Mouse (Mus musculus): Measurements from ENCODE around the gene Zmym6. TPM values are rescaled to one million over a fixed set of nuclear protein-coding genes. Genes with fewer than 3 reads are reported as not detected.
A peak's percentile ranks its signal among the peaks of the same experiment; 100 is the strongest.

Zmym6 gene
- 3.4 and 5.0 TPM in 2 replicates for polyA plus RNA-seq (2015; fragmentation: Nextera tagmentation; extraction: Ambion mirVana)

- peak within 1 kb of the TSS; percentile 68 for H3K27ac ChIP-seq
- H3K36me3 ChIP-seq, result no peaks in the 10 kb centered on the region
- no peaks in the 10 kb centered on the region for H3K27me3 ChIP-seq
- H3K9me3 ChIP-seq (replicated peaks), result no peaks in the 10 kb centered on the region
- H3K4me1 ChIP-seq (replicated peaks), result peaks cover 8% of the 10 kb centered on the region
- DNase-seq (peak; percentile 93), ATAC-seq (ENCODE audit: low read depth) (peak; percentile 92)
- H3K4me2 ChIP-seq, result peak within 1 kb of the TSS; percentile 88
- peak within 1 kb of the TSS; percentile 64 for H3K4me3 ChIP-seq (replicated peaks)
- peak within 1 kb of the TSS; percentile 75 for H3K9ac ChIP-seq
- under 1% methylated on average over 46 of the region's 46 CpGs for WGBS (ENCODE audit: insufficient replicate concordance)
Measured at GRCm38 (mm10) chr4:127076875-127077548, at the start of gene Zmym6. TSS of gene Zmym6 (plus strand) at chr4:127077383.

- H3K9me3 ChIP-seq (replicated peaks), result no peaks in the 10 kb centered on the region
- 80% methylated on average over 3 of the region's 3 CpGs for WGBS (ENCODE audit: insufficient replicate concordance)
- no peaks in the 10 kb centered on the region for H3K4me1 ChIP-seq (replicated peaks)
- no peaks in the 10 kb centered on the region for H3K27me3 ChIP-seq
- H3K9ac ChIP-seq, result no peak overlapping the region
- no peak for DNase-seq
- H3K27ac ChIP-seq, result no peak overlapping the region
- no peak for ATAC-seq (ENCODE audit: low read depth)
- H3K36me3 ChIP-seq, result peaks cover 88% of the 10 kb centered on the region
- no peak overlapping the region for H3K4me3 ChIP-seq (replicated peaks)
- H3K4me2 ChIP-seq, result no peak overlapping the region
Measured at GRCm38 (mm10) chr4:127037158-127037557, 40.0 kb upstream of the Zmym6 start.

- Histone ChIP-seq H3K9ac (no peak overlapping the region), H3K9me3 (replicated peaks) (no peaks in the 10 kb centered on the region), H3K27ac (no peak overlapping the region), H3K4me3 (replicated peaks) (no peak overlapping the region), H3K4me2 (no peak overlapping the region), H3K36me3 (peaks cover 85% of the 10 kb centered on the region), H3K27me3 (no peaks in the 10 kb centered on the region), H3K4me1 (replicated peaks) (no peaks in the 10 kb centered on the region)
- ATAC-seq (ENCODE audit: low read depth), result peak; percentile 53
- 74% methylated on average over 8 of the region's 8 CpGs for WGBS (ENCODE audit: insufficient replicate concordance)
- DNase-seq, result no peak
Measured at GRCm38 (mm10) chr4:127037908-127038827, 39.0 kb upstream of the Zmym6 start.

- 87% methylated on average over 3 of the region's 3 CpGs for WGBS (ENCODE audit: insufficient replicate concordance)
- Histone ChIP-seq H3K4me3 (replicated peaks) (no peak overlapping the region), H3K4me2 (no peak overlapping the region), H3K27ac (0 out of 2 replicates have a peak overlapping the region, but pooled peaks have one; percentile 2), H3K9ac (no peak overlapping the region), H3K36me3 (peaks cover 82% of the 10 kb centered on the region), H3K27me3 (no peaks in the 10 kb centered on the region), H3K4me1 (replicated peaks) (no peaks in the 10 kb centered on the region), H3K9me3 (replicated peaks) (no peaks in the 10 kb centered on the region)
- no peak for DNase-seq
- ATAC-seq (ENCODE audit: low read depth), result no peak; the same call in 1 of the 2 replicates
Measured at GRCm38 (mm10) chr4:127038828-127039349, 38.3 kb upstream of the Zmym6 start.

- Histone ChIP-seq H3K4me3 (replicated peaks) (no peak overlapping the region), H3K36me3 (peaks cover 81% of the 10 kb centered on the region), H3K4me2 (no peak overlapping the region), H3K27ac (0 out of 2 replicates have a peak overlapping the region, but pooled peaks have one; percentile 2), H3K9ac (no peak overlapping the region), H3K27me3 (no peaks in the 10 kb centered on the region), H3K4me1 (replicated peaks) (no peaks in the 10 kb centered on the region), H3K9me3 (replicated peaks) (no peaks in the 10 kb centered on the region)
- DNase-seq, result no peak
- ATAC-seq (ENCODE audit: low read depth), result no peak
- 72% methylated on average over 3 of the region's 3 CpGs for WGBS (ENCODE audit: insufficient replicate concordance)
Measured at GRCm38 (mm10) chr4:127039871-127040483, 37.2 kb upstream of the Zmym6 start.

- ATAC-seq (ENCODE audit: low read depth) (no peak), DNase-seq (no peak)
- H3K4me2 ChIP-seq, result no peak overlapping the region
- WGBS (ENCODE audit: insufficient replicate concordance), result 73% methylated on average over 4 of the region's 4 CpGs
- H3K4me3 ChIP-seq (replicated peaks), result no peak overlapping the region
- H3K27me3 ChIP-seq, result no peaks in the 10 kb centered on the region
- peaks cover 78% of the 10 kb centered on the region for H3K36me3 ChIP-seq
- no peak overlapping the region for H3K27ac ChIP-seq
- H3K9ac ChIP-seq, result no peak overlapping the region
- no peaks in the 10 kb centered on the region for H3K9me3 ChIP-seq (replicated peaks)
- H3K4me1 ChIP-seq (replicated peaks), result no peaks in the 10 kb centered on the region
Measured at GRCm38 (mm10) chr4:127043540-127043939, 33.6 kb upstream of the Zmym6 start.

GRCm38 (mm10) chr4:127051121-127051520, 26.1 kb upstream of the Zmym6 start:
- Histone ChIP-seq H3K36me3 (peaks cover 72% of the 10 kb centered on the region), H3K27me3 (no peaks in the 10 kb centered on the region), H3K27ac (no peak overlapping the region), H3K4me2 (no peak overlapping the region), H3K4me1 (replicated peaks) (no peaks in the 10 kb centered on the region), H3K9ac (no peak overlapping the region), H3K4me3 (replicated peaks) (no peak overlapping the region), H3K9me3 (replicated peaks) (no peaks in the 10 kb centered on the region)
- DNase-seq (no peak), ATAC-seq (ENCODE audit: low read depth) (no peak)
- WGBS (ENCODE audit: insufficient replicate concordance), result 75% methylated on average over 8 of the region's 8 CpGs

- peaks cover 71% of the 10 kb centered on the region for H3K36me3 ChIP-seq
- no peaks in the 10 kb centered on the region for H3K4me1 ChIP-seq (replicated peaks)
- H3K9me3 ChIP-seq (replicated peaks), result no peaks in the 10 kb centered on the region
- H3K27me3 ChIP-seq, result no peaks in the 10 kb centered on the region
- H3K4me3 ChIP-seq (replicated peaks), result no peak overlapping the region
- no peak overlapping the region for H3K9ac ChIP-seq
- no peak for DNase-seq
- WGBS (ENCODE audit: insufficient replicate concordance), result 85% methylated on average over 5 of the region's 5 CpGs
- H3K27ac ChIP-seq, result no peak overlapping the region
- H3K4me2 ChIP-seq, result no peak overlapping the region
- ATAC-seq (ENCODE audit: low read depth), result no peak
Measured at GRCm38 (mm10) chr4:127053071-127053470, 24.1 kb upstream of the Zmym6 start.

GRCm38 (mm10) chr4:127054522-127055198, 22.5 kb upstream of the Zmym6 start:
- WGBS (ENCODE audit: insufficient replicate concordance), result 53% methylated on average over 7 of the region's 7 CpGs
- no peak overlapping the region for H3K9ac ChIP-seq
- no peaks in the 10 kb centered on the region for H3K9me3 ChIP-seq (replicated peaks)
- ATAC-seq (ENCODE audit: low read depth) (peak; percentile 26; the same call in 1 of the 2 replicates), DNase-seq (no peak)
- no peak overlapping the region for H3K4me3 ChIP-seq (replicated peaks)
- no peak overlapping the region for H3K4me2 ChIP-seq
- no peak overlapping the region for H3K27ac ChIP-seq
- H3K27me3 ChIP-seq, result no peaks in the 10 kb centered on the region
- peaks cover 6% of the 10 kb centered on the region for H3K4me1 ChIP-seq (replicated peaks)
- H3K36me3 ChIP-seq, result peaks cover 68% of the 10 kb centered on the region

- peak within 1 kb of the TSS; percentile 90 for H3K9ac ChIP-seq
- H3K27me3 ChIP-seq, result no peaks in the 10 kb centered on the region
- H3K27ac ChIP-seq, result peak within 1 kb of the TSS; percentile 85
- peaks cover 15% of the 10 kb centered on the region for H3K4me1 ChIP-seq (replicated peaks)
- peak within 1 kb of the TSS; percentile 85 for H3K4me3 ChIP-seq (replicated peaks)
- peaks cover 27% of the 10 kb centered on the region for H3K36me3 ChIP-seq
- H3K4me2 ChIP-seq, result peak within 1 kb of the TSS; percentile 75
- ATAC-seq (ENCODE audit: low read depth), result peak; percentile 97
- peak; percentile 90 for DNase-seq
- no peaks in the 10 kb centered on the region for H3K9me3 ChIP-seq (replicated peaks)
- WGBS (ENCODE audit: insufficient replicate concordance), result under 1% methylated on average over 38 of the region's 38 CpGs
Measured at GRCm38 (mm10) chr4:127060585-127061290, 16.4 kb upstream of the Zmym6 start, which contains the start of gene Zmym1. TSS of gene Zmym1 (minus strand) at chr4:127061152.

Data from liver, embryonic 13.5 days (tissue).